Mouse (Mus musculus) forebrain, embryonic 15.5 days (tissue): ENCODE data around the gene Rnf11. TPM values are rescaled to one million over a fixed set of nuclear protein-coding genes. Genes with fewer than 3 reads are reported as not detected.

ENCODE experiments used
- ATAC-seq: fragments of 200-750 bp; cut with Nextera tagmentation; replicated peaks from 2 replicates; pipeline ENCODE4 v1.8.0; 2017; ENCODE audit warnings: mild to moderate bottlenecking, moderate TSS enrichment, moderate library complexity
- H3K27ac ChIP-seq: fragments of 300-500 bp; sonication (generic); replicated peaks from 2 replicates; pipeline ENCODE4 v1.5.1; 2015; ENCODE audit warnings: mild to moderate bottlenecking, inconsistent platforms
- H3K27me3 ChIP-seq: fragments of 300-500 bp; sonication (generic); 2 replicates; pipeline ENCODE4 v1.6.1; 2015; ENCODE audit warnings: inconsistent platforms
- H3K36me3 ChIP-seq: fragments of 300-500 bp; sonication (generic); 2 replicates; pipeline ENCODE4 v1.6.1; 2015; ENCODE audit warnings: mild to moderate bottlenecking, inconsistent platforms
- H3K4me1 ChIP-seq: fragments of 300-500 bp; sonication (generic); 2 replicates; pipeline ENCODE4 v1.6.1; 2015; ENCODE audit warnings: inconsistent platforms
- H3K4me2 ChIP-seq: fragments of 300-500 bp; sonication (generic); replicated peaks from 2 replicates; pipeline ENCODE4 v1.6.1; 2015; ENCODE audit warnings: mild to moderate bottlenecking, inconsistent platforms
- H3K4me3 ChIP-seq: fragments of 300-500 bp; sonication (generic); 2 replicates; pipeline ENCODE4 v1.5.1; 2015; ENCODE audit warnings: mild to moderate bottlenecking, inconsistent platforms
- H3K9ac ChIP-seq: fragments of 300-500 bp; sonication (generic); replicated peaks from 2 replicates; pipeline ENCODE4 v1.6.1; 2015; ENCODE audit warnings: mild to moderate bottlenecking, inconsistent platforms
- H3K9me3 ChIP-seq: fragments of 300-500 bp; sonication (generic); 2 replicates; pipeline ENCODE4 v1.6.1; 2016; ENCODE audit warnings: inconsistent platforms
- WGBS: fragments of 180-500 bp; shearing (Covaris S2); methylation state at CpG from one replicate; pipeline ENCODE4 v1.1.7; 2015; ENCODE audit warnings: mixed read lengths; 5-methylcytosine and 5-hydroxymethylcytosine counted together
- polyA plus RNA-seq: library from polyadenylated mRNA; unstranded; fragments of >200 nt; fragmentation: Nextera tagmentation; extraction: Ambion mirVana; gene quantifications from 2 replicates; pipeline ENCODE4 v1.2.1, GENCODE M21; 2015

Rnf11 gene
- 54.6 and 62.6 TPM in 2 replicates for polyA plus RNA-seq

GRCm38 (mm10) chr4:109484621-109485020, at the start of gene Rnf11:
Gene Rnf11, minus strand, starts transcription at chr4:109484728.
- 85% methylated on average over 3 of the region's 3 CpGs for WGBS
- Histone ChIP-seq H3K36me3 (no peaks in the 10 kb centered on the region), H3K27ac (no peak within 1 kb of the TSS), H3K9me3 (no peaks in the 10 kb centered on the region), H3K27me3 (no peaks in the 10 kb centered on the region), H3K4me2 (no peak within 1 kb of the TSS), H3K9ac (no peak within 1 kb of the TSS), H3K4me1 (no peaks in the 10 kb centered on the region), H3K4me3 (no peak within 1 kb of the TSS)
- ATAC-seq: no peak

GRCm38 (mm10) chr4:109531111-109531510, 46.6 kb upstream of the Rnf11 start, which contains the start of gene 4930522H14Rik:
Gene 4930522H14Rik, minus strand, starts transcription at chr4:109531297.
- H3K27me3 ChIP-seq: no peaks in the 10 kb centered on the region
- H3K27ac ChIP-seq: no peak within 1 kb of the TSS
- H3K4me2 ChIP-seq: no peak within 1 kb of the TSS
- H3K4me1 ChIP-seq: 0 out of 2 replicates have a peak, but pooled peaks cover 3% of the 10 kb centered on the region
- H3K36me3 ChIP-seq: no peaks in the 10 kb centered on the region
- ATAC-seq: no peak
- H3K9me3 ChIP-seq: no peaks in the 10 kb centered on the region
- WGBS: 96% methylated on average over 2 of the region's 2 CpGs
- H3K9ac ChIP-seq: no peak within 1 kb of the TSS
- H3K4me3 ChIP-seq: no peak within 1 kb of the TSS

- Histone ChIP-seq H3K9me3 (no peaks in the 10 kb centered on the region), H3K27me3 (no peaks in the 10 kb centered on the region), H3K27ac (no peak overlapping the region), H3K4me3 (no peak overlapping the region), H3K36me3 (no peaks in the 10 kb centered on the region), H3K4me1 (0 out of 2 replicates have a peak, but pooled peaks cover 3% of the 10 kb centered on the region), H3K4me2 (no peak overlapping the region), H3K9ac (no peak overlapping the region)
- ATAC-seq: no peak
- 15% methylated on average over 15 of the region's 15 CpGs for WGBS
Observed at GRCm38 (mm10) chr4:109530245-109530816, 45.8 kb upstream of the Rnf11 start.

DNA sequence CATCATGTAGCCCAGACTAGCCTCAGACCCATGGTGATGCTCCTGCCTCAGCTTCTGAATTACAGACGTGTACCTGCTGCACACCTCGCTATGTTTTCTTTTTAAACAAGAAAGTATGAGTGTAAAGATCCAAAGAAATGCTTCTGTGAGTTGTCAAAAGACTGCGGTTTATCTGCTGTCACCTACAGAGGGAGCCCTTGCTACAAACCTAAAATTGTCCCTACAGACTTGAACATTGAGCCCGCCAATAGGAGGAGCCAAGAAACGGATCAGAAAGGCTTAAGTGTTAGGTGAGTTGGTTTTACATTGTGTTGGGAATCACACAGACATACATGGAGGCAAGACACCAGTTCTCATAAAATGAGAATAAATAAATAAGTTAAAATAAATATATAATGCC, 20.4 kb upstream of the Rnf11 start:
- Histone ChIP-seq H3K4me1 (no peaks in the 10 kb centered on the region), H3K4me2 (no peak overlapping the region), H3K4me3 (no peak overlapping the region), H3K36me3 (no peaks in the 10 kb centered on the region), H3K27me3 (no peaks in the 10 kb centered on the region), H3K9ac (no peak overlapping the region), H3K9me3 (no peaks in the 10 kb centered on the region), H3K27ac (no peak overlapping the region)
- 7% methylated on average over 5 of the region's 5 CpGs for WGBS
- ATAC-seq: no peak; the same call in 1 of the 2 replicates

- H3K27ac ChIP-seq: no peak overlapping the region
- H3K4me3 ChIP-seq: no peak overlapping the region
- no peak overlapping the region for H3K4me2 ChIP-seq
- H3K27me3 ChIP-seq: no peaks in the 10 kb centered on the region
- no peaks in the 10 kb centered on the region for H3K4me1 ChIP-seq
- no peaks in the 10 kb centered on the region for H3K9me3 ChIP-seq
- no peaks in the 10 kb centered on the region for H3K36me3 ChIP-seq
- H3K9ac ChIP-seq: no peak overlapping the region
- WGBS: 89% methylated on average over 11 of the region's 11 CpGs
- ATAC-seq: no peak
Observed at GRCm38 (mm10) chr4:109498476-109498875, 13.9 kb upstream of the Rnf11 start.

- no peak for ATAC-seq
- H3K27me3 ChIP-seq: no peaks in the 10 kb centered on the region
- no peaks in the 10 kb centered on the region for H3K9me3 ChIP-seq
- no peak overlapping the region for H3K27ac ChIP-seq
- H3K4me2 ChIP-seq: no peak overlapping the region
- no peaks in the 10 kb centered on the region for H3K4me1 ChIP-seq
- no peak overlapping the region for H3K9ac ChIP-seq
- H3K4me3 ChIP-seq: no peak overlapping the region
- H3K36me3 ChIP-seq: no peaks in the 10 kb centered on the region
Observed at GRCm38 (mm10) chr4:109493581-109493980, 9.1 kb upstream of the Rnf11 start.

DNA sequence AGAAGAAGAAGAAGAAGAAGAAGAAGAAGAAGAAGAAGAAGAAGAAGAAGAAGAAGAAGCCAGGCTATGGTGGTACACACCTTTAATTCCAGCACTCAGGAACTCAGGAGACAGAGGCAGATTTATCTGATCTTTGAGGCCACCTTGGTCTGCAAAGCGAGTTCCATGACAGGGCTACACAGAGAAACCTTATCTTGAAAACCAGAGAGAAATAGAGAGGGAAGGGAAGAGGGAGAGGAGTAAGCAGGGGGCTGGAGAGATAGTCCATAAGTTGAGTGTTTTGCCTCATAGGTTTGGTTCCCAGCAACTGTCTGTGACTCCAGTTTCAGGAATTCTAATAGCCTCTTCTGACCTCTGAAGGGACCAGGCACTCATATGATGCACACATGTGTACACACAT, 4.3 kb upstream of the Rnf11 start:
- H3K9ac ChIP-seq: no peak overlapping the region
- H3K9me3 ChIP-seq: no peaks in the 10 kb centered on the region
- H3K27ac ChIP-seq: no peak overlapping the region
- no peak overlapping the region for H3K4me2 ChIP-seq
- H3K4me3 ChIP-seq: no peak overlapping the region
- H3K27me3 ChIP-seq: no peaks in the 10 kb centered on the region
- H3K4me1 ChIP-seq: no peaks in the 10 kb centered on the region
- H3K36me3 ChIP-seq: no peaks in the 10 kb centered on the region
- ATAC-seq: no peak
- WGBS: 71% methylated on average over 1 of the region's 1 CpGs

DNA sequence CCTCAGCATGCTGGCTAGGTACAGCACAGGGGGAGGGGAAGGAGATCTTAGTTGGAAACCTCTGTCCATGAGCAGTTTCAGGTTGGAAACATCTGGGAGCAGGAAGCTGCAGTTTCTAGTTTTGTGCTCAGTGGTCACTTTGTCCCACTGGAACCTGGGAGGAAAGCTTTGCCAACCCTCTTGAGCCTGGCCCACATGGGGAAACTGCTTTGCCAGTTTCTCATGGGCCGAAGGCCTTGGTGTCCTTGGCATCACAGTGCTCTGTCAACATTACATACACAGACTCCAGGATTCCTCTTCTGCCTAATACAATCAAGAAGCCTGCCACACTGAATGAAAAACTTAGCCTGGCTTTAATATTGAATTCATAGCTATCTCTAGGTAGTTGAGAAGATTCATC, 1.8 kb downstream of the Rnf11 start:
- no peak for ATAC-seq
- no peaks in the 10 kb centered on the region for H3K36me3 ChIP-seq
- no peak overlapping the region for H3K4me2 ChIP-seq
- WGBS: 97% methylated on average over 1 of the region's 1 CpGs
- H3K9me3 ChIP-seq: no peaks in the 10 kb centered on the region
- no peaks in the 10 kb centered on the region for H3K27me3 ChIP-seq
- H3K4me1 ChIP-seq: no peaks in the 10 kb centered on the region
- no peak overlapping the region for H3K9ac ChIP-seq
- no peak overlapping the region for H3K27ac ChIP-seq
- no peak overlapping the region for H3K4me3 ChIP-seq

- H3K4me2 ChIP-seq: no peak overlapping the region
- no peak overlapping the region for H3K4me3 ChIP-seq
- no peaks in the 10 kb centered on the region for H3K27me3 ChIP-seq
- no peak for ATAC-seq
- WGBS: 90% methylated on average over 2 of the region's 2 CpGs
- no peaks in the 10 kb centered on the region for H3K36me3 ChIP-seq
- H3K4me1 ChIP-seq: no peaks in the 10 kb centered on the region
- no peak overlapping the region for H3K27ac ChIP-seq
- H3K9ac ChIP-seq: no peak overlapping the region
- H3K9me3 ChIP-seq: no peaks in the 10 kb centered on the region
Observed at GRCm38 (mm10) chr4:109481424-109481823, 3.1 kb downstream of the Rnf11 start.

- 92% methylated on average over 3 of the region's 3 CpGs for WGBS
Observed at GRCm38 (mm10) chr4:109477454-109477853, 7.1 kb downstream of the Rnf11 start.

DNA sequence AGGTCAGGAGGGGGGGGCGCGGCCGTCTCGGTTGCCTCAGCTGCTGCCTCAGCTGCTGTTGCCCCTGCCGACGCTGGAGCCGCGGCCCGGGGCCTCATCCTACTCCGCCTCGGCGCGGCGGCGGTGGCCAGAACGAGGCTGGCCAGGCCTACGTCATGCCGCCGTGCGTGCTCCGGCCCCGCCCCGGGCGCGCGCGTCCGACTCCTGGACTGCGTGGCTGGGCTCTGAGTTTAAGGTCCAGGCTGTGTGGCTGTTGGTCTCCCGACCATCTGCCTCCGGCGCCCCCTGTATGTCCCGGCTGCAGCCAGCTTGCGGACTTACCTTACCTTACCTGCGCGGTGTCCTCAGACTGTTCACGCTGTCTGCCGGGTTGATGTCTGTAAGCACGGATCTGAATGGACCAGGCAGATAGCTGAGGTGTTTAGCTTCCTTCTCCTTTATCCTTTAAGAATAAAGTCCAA, 7.9 kb downstream of the Rnf11 start:
- Histone ChIP-seq H3K4me3 (peak overlapping the region; percentile 82), H3K4me2 (peak overlapping the region; percentile 43), H3K9ac (peak overlapping the region; percentile 97), H3K27ac (peak overlapping the region; percentile 93), H3K36me3 (0 out of 2 replicates have a peak, but pooled peaks cover 3% of the 10 kb centered on the region), H3K9me3 (no peaks in the 10 kb centered on the region), H3K4me1 (peaks cover 17% of the 10 kb centered on the region), H3K27me3 (no peaks in the 10 kb centered on the region)
- ATAC-seq: peak; percentile 99
- 0% methylated on average over 38 of the region's 39 CpGs for WGBS

More at GRCm38 (mm10) chr4:109477454-109477853, 7.1 kb downstream of the Rnf11 start:
- Histone ChIP-seq H3K9ac (no peak overlapping the region), H3K4me2 (no peak overlapping the region), H3K9me3 (no peaks in the 10 kb centered on the region), H3K4me1 (peaks cover 17% of the 10 kb centered on the region), H3K27ac (no peak overlapping the region), H3K4me3 (no peak overlapping the region), H3K36me3 (0 out of 2 replicates have a peak, but pooled peaks cover under 1% of the 10 kb centered on the region), H3K27me3 (no peaks in the 10 kb centered on the region)
- no peak for ATAC-seq

DNA sequence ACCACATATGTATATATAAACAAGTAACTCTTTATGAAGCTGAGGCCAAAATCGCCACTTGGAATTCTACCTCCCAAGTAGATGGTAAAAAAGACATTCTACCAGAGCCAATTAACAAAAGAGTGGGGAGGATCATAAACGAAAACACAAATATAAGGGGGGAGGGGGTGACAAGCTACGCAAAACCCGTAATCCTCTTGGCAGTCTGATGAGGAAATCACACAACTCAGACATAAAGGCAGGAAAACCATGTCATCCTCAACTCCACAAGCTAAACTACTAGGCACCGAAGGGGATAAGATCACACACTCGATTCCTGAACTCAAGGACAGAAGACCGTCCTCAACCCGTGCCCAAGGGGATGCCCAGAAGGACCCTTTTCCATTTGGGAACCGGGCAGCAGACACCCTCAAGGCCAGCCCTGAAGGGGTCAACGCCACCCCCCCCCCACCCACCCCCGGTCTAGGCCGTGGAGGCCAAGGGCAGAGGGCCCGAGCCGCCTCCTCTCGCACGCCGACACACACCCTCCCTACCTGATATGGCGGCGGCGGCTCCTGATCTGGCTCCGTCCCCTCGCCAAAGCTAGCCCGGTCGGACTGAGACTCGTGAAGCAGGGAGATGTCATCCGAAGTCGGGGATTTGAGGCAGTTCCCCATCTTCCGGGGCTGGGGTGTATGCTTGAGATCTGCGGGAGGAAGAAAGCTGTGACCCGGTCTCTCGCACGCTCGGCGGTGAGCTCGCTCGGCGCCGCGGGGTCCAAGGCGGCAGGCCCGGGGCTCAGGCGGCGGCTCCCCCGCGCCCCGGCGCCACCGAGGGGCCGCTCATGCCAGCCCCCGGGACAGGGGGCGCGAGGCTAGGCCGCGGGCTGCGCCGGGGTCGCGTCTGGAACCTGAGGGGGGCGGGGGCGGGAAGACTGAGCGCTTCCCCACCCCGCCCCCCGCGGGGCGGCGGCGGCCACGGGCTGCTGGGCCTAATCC, 8.7 kb downstream of the Rnf11 start:
- Histone ChIP-seq H3K4me3 (peak overlapping the region; percentile 82), H3K9me3 (no peaks in the 10 kb centered on the region), H3K27me3 (no peaks in the 10 kb centered on the region), H3K27ac (peak overlapping the region; percentile 93), H3K4me1 (peaks cover 17% of the 10 kb centered on the region), H3K9ac (peak overlapping the region; percentile 97), H3K4me2 (peak overlapping the region; percentile 43), H3K36me3 (0 out of 2 replicates have a peak, but pooled peaks cover 3% of the 10 kb centered on the region)
- peak; percentile 80 for ATAC-seq
- WGBS: under 1% methylated on average over 54 of the region's 68 CpGs
